8 mouse cellular contexts compared by ENCODE assay signal in the genomic region with DNA sequence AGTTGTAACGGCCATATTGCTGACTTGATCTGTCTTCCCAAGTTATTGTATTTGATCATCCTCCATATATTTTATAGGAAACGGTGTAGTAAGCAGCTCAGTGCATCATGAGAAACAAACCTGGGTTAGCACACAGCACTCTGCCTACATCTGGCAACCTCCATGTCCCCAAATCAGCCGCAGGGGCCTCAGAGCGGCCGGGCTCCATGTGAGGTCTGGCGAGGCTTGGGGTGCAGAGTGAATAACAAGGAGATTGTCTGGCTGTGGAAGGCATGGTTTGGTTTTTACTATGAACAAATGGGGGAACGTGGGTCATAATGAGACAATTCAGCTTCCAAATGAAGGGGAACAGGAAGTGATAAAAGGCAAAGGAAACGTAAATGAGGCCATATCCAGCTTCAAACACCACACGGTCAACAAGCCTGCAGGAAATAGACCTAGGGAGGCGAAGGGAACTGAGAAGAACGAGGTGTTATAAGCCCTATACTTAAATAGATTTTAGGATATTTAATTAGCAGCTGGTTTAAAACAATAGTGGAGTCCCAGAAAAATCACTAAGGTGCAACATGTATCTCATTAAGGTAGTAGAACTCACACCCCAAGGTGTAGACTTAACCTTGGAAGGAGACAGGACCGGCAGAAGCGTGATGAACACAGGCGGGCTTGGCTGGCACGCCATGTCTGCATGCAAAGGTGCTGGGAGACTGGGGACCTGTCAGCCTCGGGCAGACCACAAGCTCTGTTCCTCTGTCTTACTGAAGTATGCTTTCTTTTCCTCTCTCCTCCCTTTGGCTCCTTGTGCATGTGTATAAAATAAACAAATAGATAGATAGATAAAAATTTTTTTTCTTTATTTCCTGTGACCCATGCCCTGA. TPM values are rescaled to one million over a fixed set of nuclear protein-coding genes. Genes with fewer than 3 reads are reported as not detected.
DNase-seq lines count a peak whose midpoint lies in the region; ATAC-seq and TF ChIP-seq lines count a peak whose summit lies in the region.

No protein-coding gene starts in this region.

- TF ChIP-seq CTCF in small intestine, adult 2 months (IDR thresholded peaks at IDR 0.05; ENCODE audit: extremely low read depth, insufficient read length, insufficient replicate concordance, low read depth, low read length): no peak
- no peak for TF ChIP-seq CTCF in layer of hippocampus, adult 2 months (conservative IDR thresholded peaks at IDR 0.05)

- ATAC-seq in lung, embryonic 15.5 days (ENCODE audit: borderline replicate concordance, extremely low read depth, low FRiP score, low TSS enrichment): no peak
- peak; percentile 34; the same call in 1 of the 2 replicates for ATAC-seq in forebrain, embryonic 11.5 days (replicated peaks; ENCODE audit: low FRiP score)
- peak; percentile 46; the same call in 1 of the 2 replicates for ATAC-seq in limb, embryonic 13.5 days (ENCODE audit: low FRiP score, low read depth)

- WGBS in lung, embryonic 15.5 days: 25% methylated on average over 16 of the region's 16 CpGs
- WGBS in forebrain, embryonic 11.5 days: 31% methylated on average over 16 of the region's 16 CpGs
- 9% methylated on average over 16 of the region's 16 CpGs for WGBS in limb, embryonic 13.5 days
- WGBS in small intestine, adult 2 months: 35% methylated on average over 16 of the region's 16 CpGs

- no peaks in the 10 kb centered on the region for H3K9me3 ChIP-seq in lung, embryonic 15.5 days
- no peaks in the 10 kb centered on the region for H3K9me3 ChIP-seq in forebrain, embryonic 11.5 days (ENCODE audit: control insufficient read depth, low read length)
- no peaks in the 10 kb centered on the region for H3K9me3 ChIP-seq in limb, embryonic 13.5 days

- no peaks in the 10 kb centered on the region for H3K36me3 ChIP-seq in lung, embryonic 15.5 days
- no peaks in the 10 kb centered on the region for H3K36me3 ChIP-seq in forebrain, embryonic 11.5 days (ENCODE audit: control insufficient read depth, insufficient read depth, low read length)
- H3K36me3 ChIP-seq in limb, embryonic 13.5 days: no peaks in the 10 kb centered on the region
- no peaks in the 10 kb centered on the region for H3K36me3 ChIP-seq in small intestine, adult 2 months (ENCODE audit: control insufficient read depth, insufficient read depth, low read length)

- peak overlapping the region; percentile 37; the same call in 1 of the 2 replicates for H3K9ac ChIP-seq in lung, embryonic 15.5 days
- peak overlapping the region; percentile 41 for H3K9ac ChIP-seq in forebrain, embryonic 11.5 days (ENCODE audit: low read length)
- H3K9ac ChIP-seq in limb, embryonic 13.5 days: no peak overlapping the region

- intact Hi-C loops in left cerebral cortex, postnatal 36 days (cut with DNase I): no loop called here

- peaks cover 26% of the 10 kb centered on the region for H3K4me1 ChIP-seq in lung, embryonic 15.5 days
- H3K4me1 ChIP-seq in forebrain, embryonic 11.5 days (replicated peaks; ENCODE audit: control insufficient read depth, insufficient read depth, low read length): peaks cover 3% of the 10 kb centered on the region; the same call in 1 of the 2 replicates
- H3K4me1 ChIP-seq in limb, embryonic 13.5 days: peaks cover 14% of the 10 kb centered on the region
- peaks cover 3% of the 10 kb centered on the region; the same call in 1 of the 2 replicates for H3K4me1 ChIP-seq in small intestine, adult 2 months (ENCODE audit: control insufficient read depth, insufficient read depth, insufficient read length, low read length)

- H3K27ac ChIP-seq in lung, embryonic 15.5 days: no peak overlapping the region
- no peak overlapping the region for H3K27ac ChIP-seq in forebrain, embryonic 11.5 days (ENCODE audit: low read depth, low read length)
- no peak overlapping the region for H3K27ac ChIP-seq in limb, embryonic 13.5 days
- H3K27ac ChIP-seq in small intestine, adult 2 months (ENCODE audit: insufficient read depth, low read depth, low read length): no peak overlapping the region
- no peak overlapping the region for H3K27ac ChIP-seq in layer of hippocampus, adult 2 months

- DNase-seq in lung, postnatal 36 days: no peak
- DNase-seq in forebrain, embryonic 11.5 days (ENCODE audit: low spot score): no peak
- DNase-seq in left cerebral cortex, postnatal 36 days (ENCODE audit: low spot score in 2 of 2): no peak
- DNase-seq in layer of hippocampus, adult 2 months (ENCODE audit: low spot score in 2 of 2): no peak
- DNase-seq in right cerebral cortex, postnatal 36 days (ENCODE audit: low spot score in 2 of 2): no peak

- peak overlapping the region; percentile 83 for H3K4me2 ChIP-seq in lung, embryonic 15.5 days
- peak overlapping the region; percentile 63 for H3K4me2 ChIP-seq in forebrain, embryonic 11.5 days (ENCODE audit: low read depth, low read length, severe bottlenecking)
- H3K4me2 ChIP-seq in limb, embryonic 13.5 days (replicated peaks): peak overlapping the region; percentile 76

- peak overlapping the region; percentile 42 for H3K4me3 ChIP-seq in lung, embryonic 15.5 days
- peak overlapping the region; percentile 28 for H3K4me3 ChIP-seq in forebrain, embryonic 11.5 days (ENCODE audit: low read depth, low read length)
- peak overlapping the region; percentile 42 for H3K4me3 ChIP-seq in limb, embryonic 13.5 days
- H3K4me3 ChIP-seq in small intestine, adult 2 months (ENCODE audit: low read depth, low read length): peak overlapping the region; percentile 54
- no peak overlapping the region for H3K4me3 ChIP-seq in layer of hippocampus, adult 2 months

- no peak for TF ChIP-seq POLR2A in small intestine, adult 2 months (IDR thresholded peaks at IDR 0.05; ENCODE audit: low read depth, low read length)

- no peaks in the 10 kb centered on the region for H3K27me3 ChIP-seq in lung, embryonic 15.5 days
- no peaks in the 10 kb centered on the region; the same call in 1 of the 2 replicates for H3K27me3 ChIP-seq in forebrain, embryonic 11.5 days (ENCODE audit: control insufficient read depth, insufficient read depth, low read length)
- no peaks in the 10 kb centered on the region for H3K27me3 ChIP-seq in limb, embryonic 13.5 days
- H3K27me3 ChIP-seq in small intestine, adult 2 months (ENCODE audit: control insufficient read depth, insufficient read depth, low read length): no peaks in the 10 kb centered on the region

RNA-seq across cellular contexts. Expression of a gene that starts 11.1 kb away (rescaled TPM):
- 0.81 and 0.89 TPM in 2 replicates for polyA plus RNA-seq in lung, embryonic 15.5 days (2015; fragmentation: Nextera tagmentation; extraction: Ambion mirVana)
- 0.45 and 0.53 TPM in 2 replicates for polyA plus RNA-seq in forebrain, embryonic 11.5 days (2014; fragmentation: Nextera tagmentation; extraction: Ambion mirVana)
- polyA plus RNA-seq in limb, embryonic 13.5 days (2015; fragmentation: Nextera tagmentation; extraction: Ambion mirVana): 0.74 and 0.84 TPM in 2 replicates
- 2.0 and 3.9 TPM in 2 replicates for polyA plus RNA-seq in small intestine, adult 2 months (2012; rRNA removed)
- total RNA-seq in left cerebral cortex, postnatal 36 days (2021): 10 to 100 TPM in 1 of 2 experiments, 1 to 10 TPM in 1; 9.2 to 11.7 TPM
- total RNA-seq in layer of hippocampus, adult 2 months (2021): 10 to 100 TPM; 11.6 to 12.8 TPM

RNA-seq across cellular contexts. Expression of a gene that starts 11.6 kb away (rescaled TPM):
- polyA plus RNA-seq in lung, embryonic 15.5 days (2015; fragmentation: Nextera tagmentation; extraction: Ambion mirVana): 0.13 and 0.19 TPM in 2 replicates
- polyA plus RNA-seq in forebrain, embryonic 11.5 days (2014; fragmentation: Nextera tagmentation; extraction: Ambion mirVana): not detected in 2 replicates
- polyA plus RNA-seq in limb, embryonic 13.5 days (2015; fragmentation: Nextera tagmentation; extraction: Ambion mirVana): 0.04 and 0.10 TPM in 2 replicates
- 26.6 and 69.2 TPM in 2 replicates for polyA plus RNA-seq in small intestine, adult 2 months (2012; rRNA removed)
- total RNA-seq in left cerebral cortex, postnatal 36 days (2021): under 1 TPM; 0.32 to 0.39 TPM
- under 1 TPM; 0.36 to 0.54 TPM for total RNA-seq in layer of hippocampus, adult 2 months (2021)

RNA-seq across cellular contexts. Expression of a gene that starts 14.9 kb away (rescaled TPM):
- 121 and 124 TPM in 2 replicates for polyA plus RNA-seq in lung, embryonic 15.5 days (2015; fragmentation: Nextera tagmentation; extraction: Ambion mirVana)
- 85.0 and 94.7 TPM in 2 replicates for polyA plus RNA-seq in forebrain, embryonic 11.5 days (2014; fragmentation: Nextera tagmentation; extraction: Ambion mirVana)
- polyA plus RNA-seq in limb, embryonic 13.5 days (2015; fragmentation: Nextera tagmentation; extraction: Ambion mirVana): 85.9 and 95.9 TPM in 2 replicates
- 401 and 773 TPM in 2 replicates for polyA plus RNA-seq in small intestine, adult 2 months (2012; rRNA removed)
- total RNA-seq in left cerebral cortex, postnatal 36 days (2021): 10 to 100 TPM; 55.2 to 67.5 TPM
- total RNA-seq in layer of hippocampus, adult 2 months (2021): 10 to 100 TPM; 69.6 to 72.3 TPM

RNA-seq across cellular contexts. Expression of a gene that starts 34.3 kb away (rescaled TPM):
- 2.0 and 2.1 TPM in 2 replicates for polyA plus RNA-seq in lung, embryonic 15.5 days (2015; fragmentation: Nextera tagmentation; extraction: Ambion mirVana)
- 1.6 and 2.0 TPM in 2 replicates for polyA plus RNA-seq in forebrain, embryonic 11.5 days (2014; fragmentation: Nextera tagmentation; extraction: Ambion mirVana)
- 1.8 and 2.2 TPM in 2 replicates for polyA plus RNA-seq in limb, embryonic 13.5 days (2015; fragmentation: Nextera tagmentation; extraction: Ambion mirVana)
- polyA plus RNA-seq in small intestine, adult 2 months (2012; rRNA removed): 0.28 and 0.56 TPM in 2 replicates
- 1 to 10 TPM; 3.5 to 4.7 TPM for total RNA-seq in left cerebral cortex, postnatal 36 days (2021)
- total RNA-seq in layer of hippocampus, adult 2 months (2021): 1 to 10 TPM; 3.8 to 5.4 TPM

RNA-seq across cellular contexts. Expression of a gene that starts 34.9 kb away (rescaled TPM):
- polyA plus RNA-seq in lung, embryonic 15.5 days (2015; fragmentation: Nextera tagmentation; extraction: Ambion mirVana): 97.8 and 101 TPM in 2 replicates
- polyA plus RNA-seq in forebrain, embryonic 11.5 days (2014; fragmentation: Nextera tagmentation; extraction: Ambion mirVana): 174 and 191 TPM in 2 replicates
- 110 and 114 TPM in 2 replicates for polyA plus RNA-seq in limb, embryonic 13.5 days (2015; fragmentation: Nextera tagmentation; extraction: Ambion mirVana)
- polyA plus RNA-seq in small intestine, adult 2 months (2012; rRNA removed): 16.0 and 32.0 TPM in 2 replicates
- 100 to 1,000 TPM; 122 to 125 TPM for total RNA-seq in left cerebral cortex, postnatal 36 days (2021)
- total RNA-seq in layer of hippocampus, adult 2 months (2021): 100 to 1,000 TPM; 134 to 138 TPM

Comparison
In these comparisons a context has a peak if more than half of its experiments do, and no peak if none do; other contexts are left out.
1. RNA of a gene that starts 11.6 kb away (polyA plus RNA-seq): 26.6 to 69.2 TPM in small intestine, adult 2 months; 0.13 to 0.19 TPM in lung, embryonic 15.5 days, 0.04 to 0.10 TPM in limb, embryonic 13.5 days and not detected in forebrain, embryonic 11.5 days; every median in the first group is over 10 times any median in the second.
2. Peak in every context shown above with its lines, with median percentiles within 50 percentile points of each other: H3K4me2 ChIP-seq.